Mouse (Mus musculus): ENCODE data around the gene Nkapl. TPM values are rescaled to one million over a fixed set of nuclear protein-coding genes. Genes with fewer than 3 reads are reported as not detected.

The Nkapl gene
- 2.1 TPM in 2 replicates for polyA plus RNA-seq (2015; fragmentation: Nextera tagmentation; extraction: Ambion mirVana)

DNA sequence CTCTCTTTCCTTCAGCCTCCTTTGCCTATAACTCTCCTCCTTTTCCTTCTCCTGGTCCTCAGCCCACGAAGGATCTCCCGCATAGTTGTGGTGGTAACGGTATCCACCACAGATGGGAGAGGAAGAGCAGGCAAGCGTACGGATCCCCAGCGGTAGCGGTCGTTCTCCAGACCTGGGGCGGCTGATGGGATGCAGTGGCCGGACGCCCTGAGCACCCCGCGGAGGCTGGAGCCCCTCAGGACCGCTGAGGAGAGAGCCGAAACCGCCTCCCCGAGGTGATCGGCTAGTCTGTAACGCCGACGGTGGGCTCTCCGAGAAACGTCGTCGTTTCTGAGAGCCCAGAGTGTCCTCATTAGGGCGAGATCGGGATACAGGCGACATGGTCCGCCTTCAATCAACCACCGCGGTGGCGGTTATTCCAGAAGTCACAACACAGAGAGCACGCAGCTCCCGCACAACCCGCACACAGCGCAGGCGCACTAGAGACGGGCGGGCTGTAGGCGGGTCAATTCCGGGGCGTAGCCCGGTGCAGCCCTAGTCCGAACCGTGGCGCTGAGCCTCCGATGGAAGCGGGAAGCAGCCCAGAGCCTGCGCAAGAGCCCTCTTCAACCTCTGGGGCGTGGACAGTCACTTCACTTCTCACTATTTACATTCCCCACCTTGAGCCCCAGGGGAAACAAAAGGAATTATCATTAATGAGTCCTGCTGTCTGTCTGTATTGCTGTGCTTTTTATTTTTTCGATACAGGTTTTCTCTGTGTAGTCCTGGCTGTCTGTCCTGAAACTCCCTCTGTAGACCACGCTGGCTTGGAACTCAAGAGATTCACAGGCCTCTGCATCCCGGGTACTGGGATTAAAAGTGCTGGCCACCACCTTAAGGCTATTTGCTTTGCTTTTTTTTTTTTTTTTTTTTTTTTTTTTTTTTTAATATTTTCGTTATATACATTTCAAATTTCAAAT is at the start of gene Nkapl:
Gene Nkapl, minus strand, starts transcription at position 449 of the 959 bp plus-strand sequence.

GRCm38 (mm10) chr13:21501182-21501581 is 32.9 kb upstream of the Nkapl start, which contains the start of gene Gm11273:
Gene Gm11273, minus strand, starts transcription at chr13:21501418.

DNA sequence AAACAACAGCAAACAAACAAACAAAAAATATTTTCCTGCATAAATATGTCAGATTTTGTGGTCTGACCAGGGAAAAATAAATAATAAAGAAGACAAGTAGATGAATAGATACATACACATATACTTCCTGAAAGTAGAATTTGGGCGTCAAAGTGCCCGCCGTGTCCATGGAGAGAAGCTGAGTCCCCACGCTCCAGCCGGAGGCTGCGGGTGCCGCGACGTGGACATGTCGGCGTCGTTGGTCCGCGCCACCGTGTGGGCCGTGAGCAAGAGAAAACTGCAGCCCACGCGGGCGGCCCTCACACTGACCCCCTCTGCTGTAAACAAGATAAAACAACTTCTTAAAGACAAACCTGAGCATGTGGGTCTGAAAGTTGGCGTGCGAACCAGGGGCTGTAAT is 26.8 kb upstream of the Nkapl start, which contains the start of gene AK157302:
Gene AK157302, plus strand, starts transcription at position 144 of the 400 bp plus-strand sequence.

DNA sequence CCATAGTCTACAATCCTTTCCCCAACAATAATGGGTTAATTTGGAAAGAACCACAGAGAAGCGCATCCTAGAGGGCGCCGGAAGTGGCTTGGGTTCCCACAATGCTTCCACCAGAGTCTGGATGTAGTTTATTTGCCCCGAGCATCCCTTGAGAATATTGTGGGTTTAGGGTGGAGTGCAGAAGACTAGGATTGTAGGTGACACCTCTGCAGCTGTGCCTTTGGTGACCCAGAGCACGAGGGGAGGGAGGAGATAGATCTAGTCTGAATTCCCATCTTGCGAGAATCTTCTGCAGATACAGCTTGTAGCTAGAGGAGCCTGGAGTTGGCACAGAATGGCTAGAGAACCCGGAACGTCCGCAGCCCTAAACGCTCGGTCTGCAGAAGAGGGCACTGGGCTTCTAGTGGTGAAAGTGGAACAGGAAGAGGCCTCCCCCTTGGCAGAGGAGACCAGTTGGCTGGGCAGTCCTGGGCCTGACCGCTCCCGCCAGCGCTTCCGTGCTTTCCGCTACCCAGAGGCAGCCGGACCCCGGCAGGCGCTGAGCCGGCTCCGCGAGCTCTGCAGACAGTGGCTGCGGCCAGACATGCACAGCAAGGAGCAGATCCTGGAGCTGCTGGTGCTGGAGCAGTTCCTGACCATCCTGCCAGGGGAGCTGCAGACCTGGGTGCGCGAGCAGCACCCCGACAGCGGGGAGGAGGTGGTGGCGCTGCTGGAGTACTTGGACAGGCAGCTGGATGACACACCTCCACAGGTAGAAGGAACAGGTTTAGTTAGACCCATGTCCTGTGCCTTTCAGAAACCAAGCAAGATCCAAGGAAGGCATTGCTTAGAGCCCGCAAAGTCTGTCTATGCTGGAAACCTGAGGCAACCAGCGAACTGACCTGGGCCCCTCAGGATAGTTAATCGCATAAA is 10.7 kb upstream of the Nkapl start, which contains the start of the genes Zkscan4 and Gm10065:
Gene Zkscan4, plus strand, starts transcription at position 149 of the 912 bp plus-strand sequence.
Gene Gm10065, minus strand, starts transcription at position 683 of the 912 bp plus-strand sequence.

GRCm38 (mm10) chr13:21453449-21453848 is 14.9 kb downstream of the Nkapl start, which contains the start of gene Zscan26:
Gene Zscan26, minus strand, starts transcription at chr13:21453730.

GRCm38 (mm10) chr13:21440503-21441206 is 27.7 kb downstream of the Nkapl start, which contains the start of gene Pgbd1:
Gene Pgbd1, minus strand, starts transcription at chr13:21441058.

MicroRNAs encoded within 50 kb of the gene (microRNA counts, 519-probe panel; counts per million panel counts)
- 3,706 counts per million, percentile 64 among the panel's probes with 10 or more counts for microRNA mmu-miR-1896

Small RNA genes lying within 50 kb of the gene (microRNA-seq; reads per million reads assigned to microRNA genes)
- gene Mir1896 = not detected

Other genes starting within 250 kb of the Nkapl start
- not detected in 2 replicates for gene Gpx5, start 175.8 kb downstream of the Nkapl start, polyA plus RNA-seq (2015; fragmentation: Nextera tagmentation; extraction: Ambion mirVana)
- gene Gpx6, start 156.4 kb downstream of the Nkapl start, polyA plus RNA-seq (2015; fragmentation: Nextera tagmentation; extraction: Ambion mirVana) = not detected in 2 replicates
- not detected in 2 replicates for gene Olfr1367, start 121.6 kb downstream of the Nkapl start, polyA plus RNA-seq (2015; fragmentation: Nextera tagmentation; extraction: Ambion mirVana)
- gene Zscan12, start 105.7 kb downstream of the Nkapl start, polyA plus RNA-seq (2015; fragmentation: Nextera tagmentation; extraction: Ambion mirVana) = 4.6 and 4.9 TPM in 2 replicates
- 33.7 and 34.0 TPM in 2 replicates for gene Zkscan3, start 65.8 kb downstream of the Nkapl start, polyA plus RNA-seq (2015; fragmentation: Nextera tagmentation; extraction: Ambion mirVana)
- gene Pgbd1, start 27.5 kb downstream of the Nkapl start, polyA plus RNA-seq (2015; fragmentation: Nextera tagmentation; extraction: Ambion mirVana) = 0.63 and 0.66 TPM in 2 replicates
- 19.5 and 20.3 TPM in 2 replicates for gene Zscan26, start 14.8 kb downstream of the Nkapl start, polyA plus RNA-seq (2015; fragmentation: Nextera tagmentation; extraction: Ambion mirVana)
- gene Zkscan4, start 10.4 kb upstream of the Nkapl start, polyA plus RNA-seq (2015; fragmentation: Nextera tagmentation; extraction: Ambion mirVana) = 1.2 and 2.0 TPM in 2 replicates
- not detected in 2 replicates for gene Gm10065, start 10.9 kb upstream of the Nkapl start, polyA plus RNA-seq (2015; fragmentation: Nextera tagmentation; extraction: Ambion mirVana)
- gene AK157302, start 26.7 kb upstream of the Nkapl start, polyA plus RNA-seq (2015; fragmentation: Nextera tagmentation; extraction: Ambion mirVana) = 0.33 and 0.37 TPM in 2 replicates
- 9.9 and 11.1 TPM in 2 replicates for gene Gm11273, start 32.9 kb upstream of the Nkapl start, polyA plus RNA-seq (2015; fragmentation: Nextera tagmentation; extraction: Ambion mirVana)
- 2.0 and 2.8 TPM in 2 replicates for gene Zkscan8, start 62.6 kb upstream of the Nkapl start, polyA plus RNA-seq (2015; fragmentation: Nextera tagmentation; extraction: Ambion mirVana)
- gene Olfr1366, start 74.3 kb upstream of the Nkapl start, polyA plus RNA-seq (2015; fragmentation: Nextera tagmentation; extraction: Ambion mirVana) = 0.13 TPM in 1 of 2 replicates, not detected in the other
- gene Olfr1535, start 91.4 kb upstream of the Nkapl start, polyA plus RNA-seq (2015; fragmentation: Nextera tagmentation; extraction: Ambion mirVana) = not detected in 2 replicates
- gene Olfr1364, start 113.2 kb upstream of the Nkapl start, polyA plus RNA-seq (2015; fragmentation: Nextera tagmentation; extraction: Ambion mirVana) = not detected in 2 replicates
- gene Olfr1362, start 145.5 kb upstream of the Nkapl start, polyA plus RNA-seq (2015; fragmentation: Nextera tagmentation; extraction: Ambion mirVana) = not detected in 2 replicates
- not detected in 2 replicates for gene Olfr11, start 174.0 kb upstream of the Nkapl start, polyA plus RNA-seq (2015; fragmentation: Nextera tagmentation; extraction: Ambion mirVana)
- not detected in 2 replicates for gene Olfr1361, start 194.9 kb upstream of the Nkapl start, polyA plus RNA-seq (2015; fragmentation: Nextera tagmentation; extraction: Ambion mirVana)
- gene Olfr1360, start 208.9 kb upstream of the Nkapl start, polyA plus RNA-seq (2015; fragmentation: Nextera tagmentation; extraction: Ambion mirVana) = not detected in 2 replicates
- not detected in 2 replicates for gene Olfr1359, start 229.6 kb upstream of the Nkapl start, polyA plus RNA-seq (2015; fragmentation: Nextera tagmentation; extraction: Ambion mirVana)
- 1.2 TPM in 1 of 2 replicates, not detected in the other for gene Hist1h2bl, start 247.6 kb upstream of the Nkapl start, polyA plus RNA-seq (2015; fragmentation: Nextera tagmentation; extraction: Ambion mirVana)
- 3.3 and 6.2 TPM in 2 replicates for gene Hist1h2ai, start 247.9 kb upstream of the Nkapl start, polyA plus RNA-seq (2015; fragmentation: Nextera tagmentation; extraction: Ambion mirVana)
- gene Hist1h3h, start 249.2 kb upstream of the Nkapl start, polyA plus RNA-seq (2015; fragmentation: Nextera tagmentation; extraction: Ambion mirVana) = 1.3 and 3.8 TPM in 2 replicates

Measured in urinary bladder, postnatal 0 days (tissue).